Mouse (Mus musculus): ENCODE measurements around the gene Fam199x. TPM values are rescaled to one million over a fixed set of nuclear protein-coding genes. Genes with fewer than 3 reads are reported as not detected.

Fam199x gene
- total and polyA plus RNA-seq, 3 experiments, result 4.3 to 10.5 (median 6.2) TPM

GRCm38 (mm10) chrX:137106498-137106897 lies 57.1 kb downstream of the Fam199x start:
- TF ChIP-seq GABPA (IDR thresholded peaks at IDR 0.05; ENCODE audit: insufficient replicate concordance, low read depth, low read length) (no peak), ETS1 (conservative IDR thresholded peaks at IDR 0.05; ENCODE audit: low read depth, low read length) (no peak), MXI1 (IDR thresholded peaks at IDR 0.05; ENCODE audit: low read depth, low read length) (no peak), POLR2A (IDR thresholded peaks at IDR 0.05; ENCODE audit: low read depth, low read length) (no peak), RCOR1 (conservative IDR thresholded peaks at IDR 0.05; ENCODE audit: low read depth, low read length) (no peak), CHD1 (IDR thresholded peaks at IDR 0.05; ENCODE audit: low read depth, low read length) (no peak), CHD2 (IDR thresholded peaks at IDR 0.05; ENCODE audit: low read length) (no peak), USF1 (IDR thresholded peaks at IDR 0.05; ENCODE audit: low read depth, low read length) (no peak), CTCF (conservative IDR thresholded peaks at IDR 0.05 in 1 of 2, IDR thresholded peaks at IDR 0.05 in 1 of 2; ENCODE audit: low read depth in 2 of 2, low read length in 2 of 2) (no peak), UBTF (IDR thresholded peaks at IDR 0.05; ENCODE audit: low read depth, low read length) (no peak), JUND (conservative IDR thresholded peaks at IDR 0.05; ENCODE audit: low read depth, low read length) (no peak), HCFC1 (IDR thresholded peaks at IDR 0.05; ENCODE audit: low read depth, low read length) (no peak), MAZ (IDR thresholded peaks at IDR 0.05; ENCODE audit: low read depth, low read length) (no peak)
- no peak overlapping the region for H3K27ac ChIP-seq (ENCODE audit: insufficient read depth, low read depth)
- DNase-seq (ENCODE audit: extremely low read depth), result no peak
- H3K27me3 ChIP-seq (replicated peaks), result no peaks in the 10 kb centered on the region
- in situ Hi-C loops (cut with MboI; ENCODE audit: low pct_ligation_motif_present, low pct_unique_long_range_greater_than_20kb, low sequenced_read_pairs), result no loop called here
- H3K9me3 ChIP-seq (replicated peaks; ENCODE audit: low read length), result no peaks in the 10 kb centered on the region
- H3K36me3 ChIP-seq (replicated peaks in 1 of 2; ENCODE audit: control insufficient read depth in 1 of 2, insufficient read depth in 1 of 2, low read length in 1 of 2), result no peaks in the 10 kb centered on the region
- dilution Hi-C loops (cut with MboI; ENCODE audit: extremely low pct_ligation_motif_present, extremely low pct_unique_long_range_greater_than_20kb, low sequenced_read_pairs), result no loop called here
- no peak overlapping the region for H3K4me2 ChIP-seq (ENCODE audit: insufficient read depth, low read depth, poor library complexity, severe bottlenecking)
- no peak overlapping the region for H3K9ac ChIP-seq (ENCODE audit: insufficient read depth, low read depth)
- no peak overlapping the region for H3K4me3 ChIP-seq (replicated peaks in 1 of 3; ENCODE audit: low read depth in 2 of 3, low read length in 2 of 3, poor library complexity in 1 of 3)
- H3K4me1 ChIP-seq (ENCODE audit: control insufficient read depth in 1 of 2, insufficient read depth in 2 of 2), result no peaks in the 10 kb centered on the region
- no peaks in the 10 kb centered on the region for H3K79me2 ChIP-seq (replicated peaks; ENCODE audit: control insufficient read depth, extremely low read depth, insufficient read depth, poor library complexity, severe bottlenecking)

DNA sequence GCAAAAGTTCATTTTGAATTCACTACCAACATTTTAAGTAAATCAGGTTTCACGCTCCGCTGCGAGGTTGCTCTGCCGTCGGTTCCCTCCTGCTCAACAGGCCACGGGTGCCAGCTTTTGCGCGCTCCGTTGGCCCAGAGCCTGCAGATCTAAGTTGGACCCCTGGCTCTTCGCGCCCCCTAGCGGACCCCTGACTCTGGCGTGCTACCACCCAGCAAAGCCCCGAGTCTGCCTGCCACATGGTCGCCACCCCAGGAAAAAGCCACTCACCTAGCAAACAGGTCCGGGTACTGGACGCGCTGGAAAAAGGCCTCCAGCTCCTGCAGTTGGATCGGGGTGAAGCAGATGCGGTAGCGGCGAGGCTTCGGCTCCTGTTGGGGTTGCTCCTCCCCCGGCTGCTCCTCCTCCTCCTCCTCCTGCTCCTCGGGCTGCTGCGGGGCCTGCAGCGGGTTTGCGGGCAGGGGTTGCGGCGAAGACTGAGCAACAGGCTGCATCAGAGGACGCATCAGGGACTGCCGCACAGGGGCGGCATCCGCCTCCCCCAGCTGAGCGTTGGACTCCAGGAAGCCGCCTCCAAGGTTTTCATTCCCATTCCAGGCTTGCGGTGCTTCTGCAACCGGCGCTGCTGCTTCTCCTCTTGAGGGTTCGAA lies 68.8 kb downstream of the Fam199x start:
- TF ChIP-seq USF2 (conservative IDR thresholded peaks at IDR 0.05; ENCODE audit: low read depth, low read length) (no peak), SIN3A (IDR thresholded peaks at IDR 0.05; ENCODE audit: low read length) (no peak), POLR2A (IDR thresholded peaks at IDR 0.05; ENCODE audit: low read depth, low read length) (no peak), MAX (IDR thresholded peaks at IDR 0.05; ENCODE audit: low read length) (no peak), USF1 (IDR thresholded peaks at IDR 0.05; ENCODE audit: low read depth, low read length) (no peak)
- H3K4me3 ChIP-seq (replicated peaks in 1 of 3; ENCODE audit: low read depth in 2 of 3, low read length in 2 of 3, poor library complexity in 1 of 3), result no peak overlapping the region
- H3K4me1 ChIP-seq (ENCODE audit: control insufficient read depth in 1 of 2, insufficient read depth in 2 of 2), result no peaks in the 10 kb centered on the region
- no peaks in the 10 kb centered on the region for H3K79me2 ChIP-seq (replicated peaks; ENCODE audit: control insufficient read depth, extremely low read depth, insufficient read depth, poor library complexity, severe bottlenecking)
- H3K36me3 ChIP-seq (replicated peaks in 1 of 2; ENCODE audit: control insufficient read depth in 1 of 2, insufficient read depth in 1 of 2, low read length in 1 of 2), result no peaks in the 10 kb centered on the region
- no peaks in the 10 kb centered on the region for H3K27me3 ChIP-seq (replicated peaks)
- dilution Hi-C loops (cut with MboI; ENCODE audit: extremely low pct_ligation_motif_present, extremely low pct_unique_long_range_greater_than_20kb, low sequenced_read_pairs) (no loop called here), in situ Hi-C loops (cut with MboI; ENCODE audit: low pct_ligation_motif_present, low pct_unique_long_range_greater_than_20kb, low sequenced_read_pairs) (no loop called here)
- H3K9me3 ChIP-seq (replicated peaks; ENCODE audit: low read length), result no peaks in the 10 kb centered on the region
- H3K9ac ChIP-seq (ENCODE audit: insufficient read depth, low read depth), result no peak overlapping the region
- no peak overlapping the region for H3K4me2 ChIP-seq (ENCODE audit: insufficient read depth, low read depth, poor library complexity, severe bottlenecking)
- DNase-seq (ENCODE audit: extremely low read depth), result no peak
- H3K27ac ChIP-seq (ENCODE audit: insufficient read depth, low read depth), result no peak overlapping the region

Measured in CH12.LX (cell line).